Mouse (Mus musculus) gastrocnemius, postnatal 25 days (tissue): ENCODE results near the gene Bcas2. TPM values are rescaled to one million over a fixed set of nuclear protein-coding genes. Genes with fewer than 3 reads are reported as not detected.
"Not testable (repeated sequence)": the region's sequence is repeated elsewhere in the genome, so short reads cannot be mapped to it uniquely, and the experiment has no call there.

ENCODE experiments used
- DNase-seq: peaks from one replicate; pipeline ENCODE4 v3.0.0; 2022
- long read RNA-seq, 2 experiments: library from polyadenylated mRNA; stranded (forward); transcript quantifications; one replicate each; pipeline ENCODE4 v2.0.0; 2021
- total RNA-seq, 2 experiments: library from RNA; stranded (reverse); gene quantifications; 1 replicate in 1 of 2; 2 replicates in 1 of 2; pipeline ENCODE4 v1.2.3; 2021

The Bcas2 gene
- 10 to 100 TPM; 38.9 to 40.4 TPM for total RNA-seq
- long read RNA-seq, experiment 1, transcript Bcas2-201 (7 exons, 1,467 nt), result major isoform, 159 of 208 reads
- long read RNA-seq, experiment 1, partial matches to known transcripts, result 1 of 208 reads
- long read RNA-seq, experiment 1, other reads (novel, unspliced or antisense), result 45 of 208 reads
- long read RNA-seq, experiment 2, transcript Bcas2-201 (7 exons, 1,467 nt), result major isoform, 110 of 141 reads
- long read RNA-seq, experiment 2, partial matches to known transcripts, result 1 of 141 reads
- long read RNA-seq, experiment 2, other reads (novel, unspliced or antisense), result 25 of 141 reads

GRCm38 (mm10) chr3:103171505-103172267 is at the start of gene Bcas2:
Gene Bcas2, plus strand, starts transcription at chr3:103171655.
- DNase-seq, result peak; percentile 94

DNA sequence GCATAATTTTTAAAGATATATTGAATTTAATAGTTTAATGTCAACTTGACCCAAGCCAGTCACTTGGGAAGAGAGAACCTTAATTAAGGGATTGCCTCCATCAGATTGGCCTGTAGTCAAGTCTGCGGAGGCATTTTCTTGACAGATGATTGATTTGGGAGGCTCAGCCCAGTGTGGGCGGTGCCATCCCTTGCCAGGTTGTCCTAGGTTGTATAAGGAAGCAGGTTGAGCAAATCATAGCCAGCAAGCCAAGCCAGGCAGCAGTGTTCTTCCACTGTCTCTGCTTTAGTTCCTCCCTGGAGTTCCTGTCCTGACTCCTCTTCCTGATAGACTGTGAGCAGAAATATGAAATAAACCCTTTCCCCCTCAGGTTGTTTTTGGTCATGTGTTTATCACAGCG is 47.8 kb upstream of the Bcas2 start:
- DNase-seq, result no peak

DNA sequence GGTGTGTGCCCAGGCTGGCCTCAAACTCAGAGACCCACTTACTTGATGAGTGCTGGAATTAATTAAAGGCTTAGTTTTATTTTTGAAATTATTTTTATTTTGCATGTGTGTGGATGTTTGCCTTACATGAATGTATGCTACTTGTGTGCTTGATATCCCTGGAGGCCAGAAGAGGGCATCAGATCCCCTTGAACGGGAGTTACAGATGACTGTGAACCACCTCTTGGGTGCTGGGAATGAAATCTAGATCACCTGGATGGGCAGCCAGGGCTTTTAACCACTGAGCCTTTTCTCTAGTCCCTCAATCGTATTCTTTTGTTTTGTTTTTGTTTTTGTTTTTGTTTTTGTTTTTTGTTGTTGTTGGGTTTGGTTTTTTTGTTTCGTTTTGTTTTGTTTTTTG is 45.3 kb upstream of the Bcas2 start:
- no peak for DNase-seq

- DNase-seq, result no peak
Observed at GRCm38 (mm10) chr3:103127177-103127576, 44.3 kb upstream of the Bcas2 start.

GRCm38 (mm10) chr3:103127721-103128120 is 43.7 kb upstream of the Bcas2 start:
- DNase-seq, result no peak

DNA sequence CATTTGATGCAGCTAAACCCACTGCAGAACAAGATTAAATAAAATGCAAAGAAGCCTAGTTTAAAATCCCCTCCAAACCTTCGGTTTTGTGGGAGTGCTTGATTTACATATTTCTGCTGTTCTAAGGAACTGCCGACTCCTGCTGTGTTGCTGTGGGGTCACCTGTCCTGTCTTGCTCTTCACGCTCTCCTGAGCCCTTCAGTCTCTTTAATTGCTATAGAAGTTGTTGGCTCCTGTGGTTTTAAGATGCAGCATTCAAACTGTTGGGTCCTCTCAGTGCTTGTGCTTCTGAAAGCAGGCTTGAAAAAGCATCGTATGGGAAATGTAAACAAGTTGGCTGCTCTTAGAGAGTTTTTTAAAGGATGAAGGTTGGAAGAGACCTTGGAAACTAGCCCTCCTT is 43.2 kb upstream of the Bcas2 start:
- no peak for DNase-seq

GRCm38 (mm10) chr3:103129367-103130159 is 41.9 kb upstream of the Bcas2 start:
- DNase-seq, result no peak

GRCm38 (mm10) chr3:103130236-103130751 is 41.2 kb upstream of the Bcas2 start:
- no peak for DNase-seq

GRCm38 (mm10) chr3:103133098-103133497 is 38.4 kb upstream of the Bcas2 start:
- no peak for DNase-seq

DNA sequence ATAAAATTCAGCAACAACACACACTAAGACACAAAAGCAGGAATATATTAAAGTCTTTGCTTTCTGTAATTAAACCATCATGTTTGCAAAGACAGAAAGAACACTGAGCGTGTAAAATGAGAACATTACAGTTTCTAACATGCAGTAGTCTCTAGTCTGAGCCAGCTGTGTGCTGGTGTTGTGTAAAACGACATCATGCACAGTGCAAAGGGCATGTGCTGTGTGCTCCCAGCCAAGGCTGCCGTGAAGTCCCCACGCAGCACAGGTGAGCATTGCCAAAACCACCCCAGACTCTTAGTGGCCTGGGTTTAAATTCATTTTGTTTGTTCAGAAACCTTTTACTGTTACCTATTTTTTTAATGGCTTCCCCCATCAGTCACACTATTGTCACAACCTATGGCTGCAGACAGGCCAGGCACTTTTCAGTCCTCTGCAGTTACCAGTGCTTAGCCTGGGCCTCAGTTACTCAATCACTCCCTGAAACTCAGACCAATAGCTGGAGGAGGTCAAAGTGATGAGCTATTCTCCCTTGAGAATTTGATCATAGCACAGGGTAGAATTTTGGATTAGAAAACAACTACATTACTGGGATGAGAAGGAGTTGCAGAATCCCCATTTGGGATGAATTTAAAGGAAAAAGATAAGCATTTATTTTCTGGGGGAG is 34.9 kb upstream of the Bcas2 start:
- no peak for DNase-seq

DNA sequence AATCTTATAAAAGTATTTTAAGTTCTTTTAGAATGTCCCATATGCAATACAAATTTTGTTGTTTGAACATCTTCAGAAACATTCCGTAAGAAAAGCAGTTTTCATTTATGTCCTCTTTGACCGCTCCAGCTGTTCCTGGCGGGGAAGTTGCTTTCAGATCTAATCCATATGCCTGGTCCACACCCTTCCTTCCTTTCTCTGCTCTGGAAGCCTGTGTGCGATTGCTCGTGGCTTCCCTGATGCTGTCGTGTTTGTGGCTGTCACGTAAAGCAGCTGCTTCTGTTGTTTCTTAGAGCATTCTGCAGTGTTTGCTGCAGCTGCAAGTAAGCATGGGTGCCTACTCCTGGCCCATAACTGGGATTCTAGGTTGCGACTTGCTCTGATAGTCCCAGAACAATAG is 32.4 kb upstream of the Bcas2 start:
- DNase-seq, result peak; percentile 32

- DNase-seq, result not testable (repeated sequence)
Observed at GRCm38 (mm10) chr3:103140095-103140838, 31.2 kb upstream of the Bcas2 start.

DNA sequence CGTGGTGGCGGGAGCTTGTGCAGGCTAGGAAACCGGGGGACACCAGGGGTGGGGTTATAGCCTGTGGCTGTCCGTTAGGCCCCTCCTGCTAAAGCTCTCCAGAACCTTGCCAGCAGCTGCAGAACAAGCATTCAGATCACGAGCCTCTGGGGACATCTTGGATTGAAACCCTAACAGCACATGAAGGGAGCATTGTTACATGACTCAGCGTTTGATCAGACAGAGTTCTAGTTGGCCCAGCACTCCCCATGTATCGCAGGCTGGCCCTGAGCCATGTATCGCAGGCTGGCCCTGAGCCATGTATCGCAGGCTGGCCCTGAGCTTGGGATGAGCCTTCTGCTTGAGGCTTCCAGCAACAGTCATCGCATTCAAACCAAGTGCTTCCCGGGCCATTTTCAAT is 30.2 kb upstream of the Bcas2 start:
- DNase-seq, result peak; percentile 38

- no peak for DNase-seq
Observed at GRCm38 (mm10) chr3:103142366-103142765, 29.1 kb upstream of the Bcas2 start.

- DNase-seq, result no peak
Observed at GRCm38 (mm10) chr3:103145336-103145735, 26.1 kb upstream of the Bcas2 start.

DNA sequence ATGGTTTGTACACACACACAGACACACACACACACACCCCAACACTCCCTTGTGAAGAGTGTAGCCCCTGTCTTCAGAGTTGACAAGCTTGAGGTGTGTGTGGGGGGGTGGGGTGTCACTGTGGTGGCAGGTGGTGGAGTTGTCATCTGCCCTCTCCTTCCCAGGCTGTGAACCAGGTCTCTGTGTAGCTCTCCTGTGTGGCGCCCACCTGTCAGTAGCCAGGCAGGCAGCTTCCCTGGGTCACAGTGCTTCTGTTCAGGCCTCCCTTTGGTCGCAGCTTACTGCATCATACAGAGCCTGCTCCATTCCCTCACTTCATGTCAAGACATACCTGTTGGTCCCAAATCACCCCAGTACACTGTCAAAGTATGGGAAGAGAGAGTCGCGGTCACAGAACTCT is 25.7 kb upstream of the Bcas2 start:
- DNase-seq, result no peak

DNA sequence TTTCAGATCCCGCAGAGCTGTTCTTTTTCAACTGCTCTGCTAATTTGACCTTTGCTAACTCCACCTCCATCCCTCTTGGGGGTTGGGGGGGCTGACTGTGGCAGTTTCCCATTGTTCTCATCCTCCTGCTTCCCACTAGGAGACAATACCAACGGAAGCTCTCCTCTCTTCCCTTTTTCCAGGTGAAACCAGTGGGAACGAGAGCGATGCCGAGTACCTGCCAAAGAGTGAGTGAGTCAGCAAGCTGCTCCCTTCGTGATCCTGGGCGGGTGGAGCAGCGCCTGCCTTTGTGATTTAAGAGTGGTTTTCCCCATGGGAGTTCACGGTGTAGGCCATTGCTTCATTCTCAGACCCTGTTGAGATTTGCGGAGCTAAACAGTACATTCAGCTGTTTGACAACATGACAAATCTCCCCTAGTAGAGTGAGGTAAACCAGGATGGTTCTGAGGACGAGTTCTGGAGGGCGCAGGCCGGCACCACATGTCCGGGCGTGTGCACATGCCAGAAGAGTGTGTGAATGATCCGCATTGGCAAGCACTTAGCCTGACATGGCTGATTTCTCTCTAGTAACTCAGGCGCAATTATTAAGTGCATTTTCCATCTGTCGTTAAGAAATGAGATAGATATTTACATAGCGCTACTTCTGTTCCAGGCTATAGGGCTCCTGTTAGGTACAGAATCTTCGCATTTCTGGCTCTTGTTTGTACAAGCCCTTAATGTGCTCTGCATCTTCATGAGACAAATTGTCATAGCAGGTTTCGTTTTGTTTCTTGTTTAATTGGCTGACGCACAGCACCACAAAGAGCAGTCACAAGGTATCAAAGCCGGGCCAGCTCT is 24.9 kb upstream of the Bcas2 start:
- DNase-seq, result no peak

- no peak for DNase-seq
Observed at GRCm38 (mm10) chr3:103147775-103148174, 23.7 kb upstream of the Bcas2 start.

GRCm38 (mm10) chr3:103148941-103149340 is 22.5 kb upstream of the Bcas2 start:
- DNase-seq, result no peak

- no peak for DNase-seq
Observed at GRCm38 (mm10) chr3:103153761-103154160, 17.7 kb upstream of the Bcas2 start.
